Mouse (Mus musculus) cerebellum, adult 2 months (tissue): Measurements from ENCODE around the gene Rasgrp2.

ENCODE experiments used
- CTCF ChIP-seq: fragments of 200-500 bp; IDR thresholded peaks from 2 replicates; pipeline ENCODE4 v1.5.1; 2011; ENCODE audit warnings: low read depth, mild to moderate bottlenecking, control low read depth, low read length, moderate library complexity, borderline replicate concordance; ENCODE audit not compliant: insufficient read depth
- POLR2A ChIP-seq: fragments of 200-500 bp; IDR thresholded peaks from 2 replicates; pipeline ENCODE4 v1.6.1; 2011; ENCODE audit warnings: low read length, control low read depth, borderline replicate concordance; ENCODE audit not compliant: insufficient read depth

GRCm38 (mm10) chr19:6374571-6374970, 24.6 kb upstream of the Rasgrp2 start:
- no peak for TF ChIP-seq CTCF
- TF ChIP-seq POLR2A: no peak
